Mouse (Mus musculus) heart, embryonic 12.5 days (tissue): Measurements from ENCODE around the gene Aida. TPM values are rescaled to one million over a fixed set of nuclear protein-coding genes. Genes with fewer than 3 reads are reported as not detected.
A peak's percentile ranks its signal among the peaks of the same experiment; 100 is the strongest.

ENCODE experiments used
- ATAC-seq: fragments of 200-750 bp; cut with Nextera tagmentation; 2 replicates; pipeline ENCODE4 v1.8.0; 2017; ENCODE audit warnings: moderate TSS enrichment, moderate library complexity; ENCODE audit not compliant: insufficient number of reproducible peaks, low FRiP score
- H3K27ac ChIP-seq: fragments of 300-500 bp; sonication (generic); 2 replicates; pipeline ENCODE4 v1.5.1; 2016; ENCODE audit warnings: mild to moderate bottlenecking, moderate library complexity; ENCODE audit not compliant: poor library complexity, severe bottlenecking
- H3K27me3 ChIP-seq: fragments of 300-500 bp; sonication (generic); replicated peaks from 2 replicates; pipeline ENCODE4 v1.6.1; 2016; ENCODE audit warnings: mild to moderate bottlenecking, moderate library complexity
- H3K36me3 ChIP-seq: fragments of 300-500 bp; sonication (generic); 2 replicates; pipeline ENCODE4 v1.6.1; 2016; ENCODE audit warnings: mild to moderate bottlenecking, moderate library complexity
- H3K4me1 ChIP-seq: fragments of 300-500 bp; sonication (generic); replicated peaks from 2 replicates; pipeline ENCODE4 v1.6.1; 2016; ENCODE audit warnings: mild to moderate bottlenecking
- H3K4me2 ChIP-seq: fragments of 300-500 bp; sonication (generic); 2 replicates; pipeline ENCODE4 v1.6.1; 2016; ENCODE audit warnings: mild to moderate bottlenecking, moderate library complexity
- H3K4me3 ChIP-seq: fragments of 300-500 bp; sonication (generic); 2 replicates; pipeline ENCODE4 v1.5.1; 2016; ENCODE audit warnings: mild to moderate bottlenecking
- H3K9ac ChIP-seq: fragments of 300-500 bp; sonication (generic); 2 replicates; pipeline ENCODE4 v1.6.1; 2016; ENCODE audit warnings: mild to moderate bottlenecking, moderate library complexity
- H3K9me3 ChIP-seq: fragments of 300-500 bp; sonication (generic); replicated peaks from 2 replicates; pipeline ENCODE4 v1.6.1; 2016; ENCODE audit warnings: mild to moderate bottlenecking, moderate library complexity
- WGBS: fragments of 180-500 bp; shearing (Covaris S2); methylation state at CpG from one replicate; pipeline ENCODE4 v1.1.7; 2016; 5-methylcytosine and 5-hydroxymethylcytosine counted together
- polyA plus RNA-seq: library from polyadenylated mRNA; unstranded; fragments of >200 nt; fragmentation: Nextera tagmentation; extraction: Ambion mirVana; gene quantifications from 2 replicates; pipeline ENCODE4 v1.2.1, GENCODE M21; 2016

Aida gene
- polyA plus RNA-seq, 1 experiment from 2014 or later = 31.4 TPM

DNA sequence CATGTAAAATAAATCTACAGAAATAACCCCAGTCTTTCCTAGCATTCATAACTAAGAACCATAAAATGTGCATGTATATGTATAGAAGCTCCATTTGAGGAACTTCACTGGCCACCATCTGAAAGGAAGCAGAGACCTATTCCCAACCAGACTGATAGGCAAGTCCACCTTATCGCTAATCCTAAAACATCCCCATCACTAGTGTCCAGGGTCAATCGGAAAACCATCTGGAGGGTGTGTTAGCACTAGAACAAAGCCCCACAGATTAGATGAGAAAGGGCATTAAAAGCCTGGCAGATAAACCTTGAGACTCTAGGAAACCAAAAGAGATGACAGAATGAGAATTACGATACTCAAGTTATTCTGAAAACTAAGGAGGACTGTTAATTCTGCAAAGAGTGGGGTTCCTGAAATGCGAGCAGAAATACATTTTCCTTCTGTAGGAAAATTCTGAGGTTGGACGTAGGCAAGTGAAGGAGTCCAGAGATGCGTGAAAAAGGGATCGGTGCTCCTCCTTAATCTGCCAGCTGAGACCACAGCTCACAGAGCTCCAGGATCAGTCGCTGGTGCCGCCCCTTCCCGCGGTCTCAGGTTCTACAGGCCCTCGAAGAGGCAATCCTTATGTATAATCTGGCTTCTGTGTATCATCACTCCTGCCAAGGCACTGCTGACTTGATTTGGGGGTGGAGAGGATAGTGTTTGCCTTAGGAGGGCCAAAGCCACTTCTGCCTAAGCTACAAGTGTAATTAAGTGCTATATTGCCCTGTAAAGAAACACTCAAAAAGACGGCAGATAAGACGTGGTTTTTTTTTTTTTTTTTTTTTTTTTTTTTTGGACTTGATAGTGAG is 66.6 kb downstream of the Aida start:
- 66% methylated on average over 14 of the region's 14 CpGs for WGBS
- Histone ChIP-seq H3K4me1 (peaks cover 4% of the 10 kb centered on the region), H3K36me3 (peaks cover 65% of the 10 kb centered on the region)

DNA sequence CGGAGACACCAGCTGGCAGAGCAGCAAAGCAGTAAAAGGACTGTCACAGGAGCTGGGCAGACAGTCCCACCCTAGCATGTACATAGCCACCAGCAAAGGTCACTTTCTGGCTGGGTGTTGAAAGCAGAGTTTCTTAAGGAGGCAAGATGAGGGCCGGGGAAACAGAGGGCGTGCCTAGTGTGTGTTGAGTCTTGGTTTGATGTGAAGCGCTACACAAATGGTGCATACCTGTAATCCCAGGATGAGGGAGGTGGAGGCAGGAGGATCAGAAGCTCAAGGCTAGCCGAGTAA is 67.1 kb downstream of the Aida start:
- no peak overlapping the region for H3K4me2 ChIP-seq
- H3K27me3 ChIP-seq = no peaks in the 10 kb centered on the region
- H3K9ac ChIP-seq = no peak overlapping the region
- H3K4me1 ChIP-seq = peaks cover 9% of the 10 kb centered on the region
- WGBS = 78% methylated on average over 5 of the region's 5 CpGs
- H3K9me3 ChIP-seq = no peaks in the 10 kb centered on the region
- peaks cover 59% of the 10 kb centered on the region for H3K36me3 ChIP-seq
- no peak for ATAC-seq
- H3K27ac ChIP-seq = no peak overlapping the region
- no peak overlapping the region for H3K4me3 ChIP-seq

More for the DNA sequence above, 66.6 kb downstream of the Aida start:
- no peak overlapping the region for H3K9ac ChIP-seq
- H3K27ac ChIP-seq = no peak overlapping the region
- ATAC-seq = no peak
- no peaks in the 10 kb centered on the region for H3K9me3 ChIP-seq
- H3K4me3 ChIP-seq = no peak overlapping the region
- H3K4me2 ChIP-seq = no peak overlapping the region
- no peaks in the 10 kb centered on the region for H3K27me3 ChIP-seq

DNA sequence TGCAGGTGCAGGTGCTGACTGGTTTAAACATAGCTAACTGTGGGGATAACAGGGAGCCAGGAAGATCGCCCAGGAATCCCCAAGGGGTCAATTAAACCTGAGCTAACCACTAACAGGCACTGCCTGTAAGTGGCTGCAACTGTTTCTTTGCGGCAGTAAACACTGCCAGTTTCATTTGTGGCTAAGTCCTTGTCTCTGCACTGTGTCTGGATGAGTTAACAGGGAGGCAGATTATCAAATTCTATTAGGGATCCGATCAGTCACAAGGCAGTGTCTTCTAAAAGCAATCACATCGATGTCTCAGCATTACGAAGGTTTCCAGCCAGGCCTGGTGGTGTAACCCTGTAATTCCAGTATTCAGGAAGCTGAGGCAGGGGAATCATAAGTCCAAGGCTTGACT is 70.0 kb downstream of the Aida start:
- H3K4me2 ChIP-seq = no peak overlapping the region
- no peaks in the 10 kb centered on the region for H3K27me3 ChIP-seq
- no peak overlapping the region for H3K27ac ChIP-seq
- no peaks in the 10 kb centered on the region for H3K9me3 ChIP-seq
- no peak overlapping the region for H3K4me3 ChIP-seq
- H3K4me1 ChIP-seq = peaks cover 9% of the 10 kb centered on the region
- no peak for ATAC-seq
- H3K9ac ChIP-seq = no peak overlapping the region
- 85% methylated on average over 5 of the region's 5 CpGs for WGBS
- H3K36me3 ChIP-seq = peaks cover 36% of the 10 kb centered on the region

DNA sequence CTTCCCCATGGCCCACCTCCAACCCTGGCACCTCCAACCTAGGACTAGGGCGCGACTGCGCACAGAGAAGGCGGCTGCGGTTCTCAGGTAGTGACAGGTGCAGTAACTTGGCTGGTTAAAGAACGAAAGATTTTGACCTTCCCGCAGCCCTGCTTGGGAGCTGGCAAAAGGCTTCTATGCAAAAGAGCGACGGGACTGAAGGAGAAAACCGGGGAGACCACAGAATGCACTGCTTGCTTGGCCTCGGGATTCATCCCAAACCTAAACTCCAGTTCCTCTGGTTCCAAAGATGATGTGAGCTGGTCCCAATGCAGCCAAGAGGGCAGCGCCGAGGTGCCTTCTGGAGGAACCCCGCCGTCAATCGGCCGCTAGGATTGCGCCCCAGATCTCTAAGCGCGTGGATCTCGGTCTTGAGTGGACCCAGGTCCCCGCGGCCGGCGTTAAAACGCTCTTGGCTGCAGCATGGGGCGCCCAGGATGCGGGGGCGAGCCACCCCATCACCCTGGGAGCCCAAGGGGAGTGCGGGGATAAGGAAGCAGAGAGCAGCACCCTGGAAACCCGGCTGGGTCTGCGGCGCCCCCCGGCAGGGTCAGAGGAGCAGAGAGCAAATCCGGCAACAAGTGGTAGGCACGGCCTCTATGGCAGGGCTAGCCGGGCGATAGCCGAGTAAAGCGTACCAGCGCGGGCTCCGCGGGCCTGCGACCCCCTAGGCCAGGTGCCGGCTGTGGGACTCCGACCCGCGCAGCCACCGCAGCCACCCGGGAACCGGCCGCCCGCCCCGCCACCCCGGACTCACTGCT is 72.4 kb downstream of the Aida start:
- H3K27me3 ChIP-seq = no peaks in the 10 kb centered on the region
- H3K27ac ChIP-seq = peak overlapping the region; percentile 60
- H3K4me1 ChIP-seq = peaks cover 9% of the 10 kb centered on the region
- peak overlapping the region; percentile 96 for H3K9ac ChIP-seq
- peaks cover 19% of the 10 kb centered on the region for H3K36me3 ChIP-seq
- WGBS = 1% methylated on average over 56 of the region's 56 CpGs
- peak; percentile 78 for ATAC-seq
- H3K4me2 ChIP-seq = peak overlapping the region; percentile 94
- peak overlapping the region; percentile 97 for H3K4me3 ChIP-seq
- H3K9me3 ChIP-seq = no peaks in the 10 kb centered on the region

DNA sequence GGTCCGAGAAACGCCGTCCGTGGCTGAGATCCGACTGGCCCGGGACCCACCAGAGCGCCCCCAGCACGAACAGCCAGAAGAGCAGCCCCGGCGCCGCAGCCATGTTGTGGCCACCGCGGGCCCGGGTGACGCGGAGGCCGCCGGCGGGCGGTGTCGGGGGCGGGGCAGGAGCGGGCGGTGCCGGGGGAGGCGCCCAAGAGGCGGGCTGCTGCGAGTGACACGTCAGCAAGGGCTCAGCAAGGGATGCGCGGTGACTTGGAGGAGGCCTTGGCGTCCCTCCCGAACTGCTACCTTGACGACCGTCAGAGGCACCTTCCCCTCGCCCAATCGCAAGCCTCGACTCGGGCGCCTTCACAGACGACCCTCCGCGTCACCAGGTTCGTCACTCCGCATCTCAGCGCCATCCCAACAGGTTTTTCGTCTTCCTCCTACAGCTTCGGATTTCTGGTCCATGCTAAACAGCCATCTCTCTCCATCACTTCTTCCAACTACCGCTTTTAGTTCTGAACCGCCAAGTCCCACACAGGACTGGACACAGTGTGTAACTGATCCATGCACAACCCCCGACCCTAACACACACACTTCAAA is 73.1 kb downstream of the Aida start, which contains the start of gene Mia3:
Gene Mia3 (minus strand): TSS at position 127 of the 588 bp plus-strand sequence.
- Histone ChIP-seq H3K4me2 (peak within 1 kb of the TSS; percentile 94), H3K9ac (peak within 1 kb of the TSS; percentile 96), H3K4me1 (peaks cover 9% of the 10 kb centered on the region), H3K9me3 (peaks cover under 1% of the 10 kb centered on the region; the same call in 1 of the 2 replicates), H3K27ac (peak within 1 kb of the TSS; percentile 60), H3K27me3 (no peaks in the 10 kb centered on the region), H3K36me3 (peaks cover 12% of the 10 kb centered on the region), H3K4me3 (peak within 1 kb of the TSS; percentile 97)
- WGBS = under 1% methylated on average over 45 of the region's 51 CpGs
- peak; percentile 99 for ATAC-seq

DNA sequence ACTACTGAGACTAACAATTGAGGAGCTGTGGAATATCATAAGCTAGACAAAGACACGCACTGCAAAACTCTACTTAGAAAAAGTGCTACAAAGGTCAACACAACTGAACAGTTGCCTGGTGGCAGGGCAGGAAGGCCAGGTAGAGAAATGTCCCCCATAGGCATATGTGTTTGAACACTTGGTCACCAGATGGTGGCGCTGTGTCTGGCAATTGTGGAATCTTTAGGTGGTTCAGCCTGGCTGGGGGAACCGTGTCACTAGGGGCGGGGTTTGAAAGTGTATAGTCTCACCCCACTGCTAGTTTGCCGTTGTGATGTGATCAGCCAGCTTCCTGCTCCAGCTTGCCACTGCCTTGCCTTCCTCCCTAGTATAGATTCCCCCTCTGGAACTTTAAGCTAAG is 78.3 kb downstream of the Aida start:
- H3K27ac ChIP-seq = no peak overlapping the region
- H3K4me3 ChIP-seq = no peak overlapping the region
- H3K4me2 ChIP-seq = no peak overlapping the region
- no peaks in the 10 kb centered on the region; the same call in 1 of the 2 replicates for H3K4me1 ChIP-seq
- no peaks in the 10 kb centered on the region for H3K27me3 ChIP-seq
- WGBS = 72% methylated on average over 5 of the region's 5 CpGs
- no peak for ATAC-seq
- peaks cover 4% of the 10 kb centered on the region for H3K9me3 ChIP-seq
- H3K9ac ChIP-seq = no peak overlapping the region
- no peaks in the 10 kb centered on the region for H3K36me3 ChIP-seq

Other genes starting within 250 kb of the Aida start
- gene Disp1, start 75.1 kb upstream of the Aida start, polyA plus RNA-seq = 10.9 and 12.4 TPM in 2 replicates
- 45.6 and 47.6 TPM in 2 replicates for gene Brox, start 679 bp downstream of the Aida start, polyA plus RNA-seq
- 98.4 and 107 TPM in 2 replicates for gene Mia3, start 73.0 kb downstream of the Aida start, polyA plus RNA-seq
- 16.0 and 16.6 TPM in 2 replicates for gene Taf1a, start 92.4 kb downstream of the Aida start, polyA plus RNA-seq
- 0.21 and 0.43 TPM in 2 replicates for gene Hhipl2, start 121.6 kb downstream of the Aida start, polyA plus RNA-seq